In genomic region chr4:151753231-151753630, GRCm38 (mm10) we compare ENCODE assay signal across 14 mouse cellular contexts.
DNase-seq lines count a peak whose midpoint lies in the region; ATAC-seq and TF ChIP-seq lines count a peak whose summit lies in the region.
"Had no signal": no experiment of that assay in that cellular context is flagged by ENCODE, and none has a peak within 500 bp of the region (broad histone marks: within the 10 kb centered on the region; RNA-seq: fewer than 3 reads in every experiment).

No protein-coding gene starts in this region.

- no peak for TF ChIP-seq EP300 in heart, adult 2 months (IDR thresholded peaks at IDR 0.05; ENCODE audit: insufficient read depth, low read depth, low read length)

- H3K4me3 ChIP-seq in heart, adult 2 months: no peak overlapping the region
- H3K4me3 ChIP-seq in heart, embryonic 12.5 days: no peak overlapping the region
- H3K4me3 ChIP-seq: limb, embryonic 13.5 days; neural tube, embryonic 12.5 days had no signal

- no peaks in the 10 kb centered on the region for H3K36me3 ChIP-seq in heart, adult 2 months (ENCODE audit: control insufficient read depth, insufficient read depth, low read length)
- H3K36me3 ChIP-seq in heart, embryonic 12.5 days: no peaks in the 10 kb centered on the region
- H3K36me3 ChIP-seq: limb, embryonic 13.5 days; neural tube, embryonic 12.5 days had no signal

- no peak for TF ChIP-seq CTCF in heart, adult 2 months (IDR thresholded peaks at IDR 0.05)

- no peaks in the 10 kb centered on the region for H3K27me3 ChIP-seq in heart, adult 2 months (ENCODE audit: control insufficient read depth, insufficient read depth, low read length)
- no peaks in the 10 kb centered on the region for H3K27me3 ChIP-seq in heart, embryonic 12.5 days (replicated peaks)
- H3K27me3 ChIP-seq: limb, embryonic 13.5 days; neural tube, embryonic 12.5 days had no signal

- ATAC-seq in heart, embryonic 12.5 days (ENCODE audit: insufficient number of reproducible peaks, low FRiP score): no peak
- ATAC-seq: CD4-positive, CD25-positive, alpha-beta regulatory T cell, adult 4 months; intestine, postnatal 0 days had no signal

- no peak overlapping the region for H3K4me2 ChIP-seq in heart, embryonic 12.5 days
- H3K4me2 ChIP-seq: limb, embryonic 13.5 days; neural tube, embryonic 12.5 days had no signal

- 0 out of 2 replicates have a peak, but pooled peaks have one; percentile 16 for TF ChIP-seq POLR2A in heart, adult 2 months (IDR thresholded peaks at IDR 0.05; ENCODE audit: insufficient read depth, low read depth, low read length)

- peaks cover 28% of the 10 kb centered on the region for H3K4me1 ChIP-seq in heart, adult 2 months (ENCODE audit: control insufficient read depth, insufficient read depth, low read length)
- H3K4me1 ChIP-seq in heart, embryonic 12.5 days (replicated peaks): peaks cover 24% of the 10 kb centered on the region

- H3K27ac ChIP-seq in heart, adult 2 months: peak overlapping the region; percentile 72
- H3K27ac ChIP-seq in heart, embryonic 12.5 days (ENCODE audit: poor library complexity, severe bottlenecking): no peak overlapping the region
- H3K27ac ChIP-seq: limb, embryonic 13.5 days; neural tube, embryonic 12.5 days had no signal

- no peak overlapping the region for H3K9ac ChIP-seq in heart, adult 2 months (ENCODE audit: low read depth, low read length)
- H3K9ac ChIP-seq in heart, embryonic 12.5 days: no peak overlapping the region
- H3K9ac ChIP-seq: limb, embryonic 13.5 days; neural tube, embryonic 12.5 days had no signal

- H3K79me2 ChIP-seq in heart, adult 2 months (replicated peaks; ENCODE audit: control insufficient read depth, insufficient read depth, low read length): no peaks in the 10 kb centered on the region

- intact Hi-C loops in heart, adult 2 months (cut with DNase I): loop anchor here (5.0 kb wide), 2 partner anchors 91 to 121 kb away; no protein-coding TSS in a partner anchor
- intact Hi-C loops in gastrocnemius, postnatal 14 days (cut with DNase I; ENCODE audit: low total_unique reads): no loop called here
- intact Hi-C loops in left cerebral cortex, postnatal 4 days (cut with DNase I): no loop called here

- DNase-seq in heart, adult 2 months: peak; percentile 56 to 62
- peak; percentile 17 for DNase-seq in adrenal gland, postnatal 25 days
- peak; percentile 38 for DNase-seq in gastrocnemius, postnatal 14 days
- DNase-seq in kidney, adult 9 months: peak; percentile 27
- no peak for DNase-seq in left cerebral cortex, postnatal 4 days
- DNase-seq in urinary bladder, postnatal 4 days (ENCODE audit: low spot score in 2 of 2): no peak
- DNase-seq: midbrain, embryonic 14.5 days; right cerebral cortex, postnatal 4 days; thymus, adult 2 months had no signal

- H3K9me3 ChIP-seq in heart, embryonic 12.5 days (replicated peaks): no peaks in the 10 kb centered on the region
- H3K9me3 ChIP-seq: limb, embryonic 13.5 days; neural tube, embryonic 12.5 days had no signal

- 51% methylated on average over 10 of the region's 10 CpGs for WGBS in heart, adult 2 months
- WGBS in heart, embryonic 12.5 days: 78% methylated on average over 10 of the region's 10 CpGs

Comparison
In these comparisons a context has a peak if more than half of its experiments do, and no peak if none do; other contexts are left out.
1. DNase-seq: peak in heart, adult 2 months (2 of 2), adrenal gland, postnatal 25 days (single experiment), gastrocnemius, postnatal 14 days (single experiment) and kidney, adult 9 months (single experiment); none in left cerebral cortex, postnatal 4 days (single experiment) and urinary bladder, postnatal 4 days (0 of 2).